Mouse (Mus musculus) E14TG2a.4 (cell line): ENCODE measurements at regions not wholly inside any gene's neighbourhood (a gene's known extent, or its start where the extent isn't known, plus 50 kb on each side); places are given as distances from the start of the nearest gene placed in this dataset.

ENCODE experiments used
- H3K27me3 ChIP-seq: 2 replicates; pipeline ENCODE4 v1.6.1; 2014; ENCODE audit warnings: low read length, control low read depth; ENCODE audit not compliant: insufficient read depth
- H3K36me3 ChIP-seq: 2 replicates; pipeline ENCODE4 v1.6.1; 2014; ENCODE audit warnings: low read length, control low read depth; ENCODE audit not compliant: insufficient read depth
- H3K4me1 ChIP-seq: replicated peaks from 2 replicates; pipeline ENCODE4 v1.6.1; 2014; ENCODE audit warnings: low read depth, low read length, control low read depth
- H3K4me3 ChIP-seq: replicated peaks from 2 replicates; pipeline ENCODE4 v1.5.1; 2014; ENCODE audit warnings: mild to moderate bottlenecking, low read length
- H3K9me3 ChIP-seq: 2 replicates; pipeline ENCODE4 v1.6.1; 2014; ENCODE audit warnings: low read length, control low read depth
- CTCF ChIP-seq: conservative IDR thresholded peaks from 2 replicates; pipeline ENCODE4 v1.5.1; 2014; ENCODE audit warnings: low read length
- NANOG ChIP-seq: IDR thresholded peaks from 2 replicates; pipeline ENCODE4 v1.6.1; 2014; ENCODE audit warnings: borderline replicate concordance, low read length, mixed read lengths
- POU5F1 ChIP-seq: IDR thresholded peaks from 2 replicates; pipeline ENCODE4 v1.6.1; 2014; ENCODE audit warnings: low read length, borderline replicate concordance

DNA sequence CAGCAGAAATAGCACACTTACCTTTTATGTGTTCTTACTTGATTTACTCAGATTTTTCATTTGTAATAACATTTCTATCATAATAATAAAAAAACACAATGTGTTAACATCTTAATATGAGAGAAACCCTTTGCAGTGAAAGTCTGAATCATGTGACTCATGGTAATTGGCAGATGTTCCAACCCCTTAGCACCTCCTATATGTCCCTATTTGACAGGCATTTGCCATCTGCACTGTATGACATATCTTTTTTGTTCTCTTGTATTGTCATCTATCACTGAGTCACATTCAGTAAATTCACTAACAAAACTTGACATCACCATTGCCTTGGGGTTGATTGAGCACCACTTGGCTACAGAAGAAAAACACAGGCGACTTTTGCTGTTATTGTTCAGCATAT lies 641.1 kb upstream of the Arid1b start:
- TF ChIP-seq CTCF: no peak
- TF ChIP-seq NANOG: no peak
- no peak for TF ChIP-seq POU5F1
- H3K4me1 ChIP-seq: no peaks in the 10 kb centered on the region
- no peaks in the 10 kb centered on the region for H3K36me3 ChIP-seq
- H3K27me3 ChIP-seq: no peaks in the 10 kb centered on the region
- H3K4me3 ChIP-seq: no peak overlapping the region
- H3K9me3 ChIP-seq: no peaks in the 10 kb centered on the region

DNA sequence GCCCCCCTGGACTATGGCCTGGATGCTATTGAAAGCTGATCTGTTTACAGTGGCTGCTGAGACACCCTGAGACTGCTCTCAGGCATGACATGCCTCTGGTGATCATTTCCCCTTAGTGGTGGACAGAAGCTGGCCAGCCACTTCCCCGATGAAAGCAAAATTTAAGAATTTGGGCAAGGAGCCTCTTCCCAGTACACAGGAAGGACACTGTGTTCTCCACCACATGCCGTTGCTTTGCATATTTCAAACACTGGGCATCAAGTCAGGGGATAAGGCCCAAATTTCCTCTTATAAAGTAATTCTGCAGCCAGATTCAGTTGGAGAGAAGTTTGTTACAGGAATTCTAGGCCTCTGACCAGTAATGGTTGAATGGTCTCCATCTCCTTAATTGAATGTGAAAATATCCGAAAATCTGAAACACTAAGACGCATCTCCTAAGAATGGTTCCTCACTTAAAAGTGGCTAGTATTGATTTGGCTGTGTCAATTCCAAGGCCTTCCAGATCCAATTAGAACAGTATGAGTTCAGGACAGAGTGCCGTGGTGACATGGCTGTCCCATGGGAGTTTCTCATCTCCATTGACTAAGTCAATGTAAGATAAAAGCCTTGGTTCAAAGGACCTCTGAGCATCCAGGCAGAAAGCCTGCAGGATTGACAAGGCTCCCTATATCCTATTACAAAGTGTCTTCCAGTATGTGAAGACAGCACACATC lies 638.5 kb upstream of the Arid1b start:
- TF ChIP-seq POU5F1 (no peak), NANOG (no peak), CTCF (no peak)
- Histone ChIP-seq H3K27me3 (no peaks in the 10 kb centered on the region), H3K4me1 (no peaks in the 10 kb centered on the region), H3K9me3 (no peaks in the 10 kb centered on the region), H3K4me3 (no peak overlapping the region), H3K36me3 (no peaks in the 10 kb centered on the region)

DNA sequence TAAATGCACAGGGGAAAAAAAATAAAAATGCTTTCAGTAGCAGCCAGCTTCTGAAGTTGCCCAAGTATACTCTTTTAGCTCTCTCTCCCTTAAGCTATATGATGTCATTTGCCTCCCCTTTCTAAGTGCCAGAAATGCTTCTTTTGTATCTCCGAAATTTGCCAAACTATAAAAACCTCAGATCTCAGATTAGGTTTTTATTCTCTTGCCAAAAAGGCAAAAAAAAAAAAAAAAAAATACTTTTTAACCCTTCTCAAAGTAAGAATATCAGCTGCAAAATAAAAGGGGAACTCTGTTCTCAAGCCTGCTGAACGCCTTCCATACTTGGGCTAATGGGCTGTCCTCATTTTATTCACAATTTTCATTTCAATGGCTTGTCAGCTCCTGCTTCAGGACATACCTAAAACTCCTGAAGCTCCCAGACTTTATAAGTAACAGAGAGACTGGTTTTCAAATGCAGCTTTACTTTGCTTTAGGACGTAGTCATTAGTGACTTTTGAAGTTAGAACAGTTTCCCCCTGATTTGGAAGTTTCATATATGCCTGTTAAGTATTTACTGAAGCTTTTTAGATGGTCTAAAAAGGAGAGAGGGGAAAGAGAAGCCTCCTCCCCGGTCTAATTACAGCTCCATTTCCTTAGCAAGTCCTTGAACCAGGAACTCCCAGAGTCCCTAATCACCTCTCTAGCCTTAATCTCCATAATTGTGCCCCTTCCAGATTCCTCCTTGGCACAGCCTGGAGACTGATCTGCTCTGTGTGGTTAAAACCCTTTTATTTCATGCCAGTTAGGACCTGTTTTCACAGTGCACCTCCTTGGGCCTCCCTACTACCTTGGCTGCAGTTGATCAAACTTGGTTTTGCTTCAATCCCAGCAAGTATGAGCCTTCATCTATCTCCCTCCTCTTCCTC lies 633.5 kb upstream of the Arid1b start:
- Histone ChIP-seq H3K4me3 (no peak overlapping the region), H3K9me3 (no peaks in the 10 kb centered on the region), H3K36me3 (no peaks in the 10 kb centered on the region), H3K4me1 (no peaks in the 10 kb centered on the region), H3K27me3 (no peaks in the 10 kb centered on the region)
- TF ChIP-seq NANOG (no peak), CTCF (no peak), POU5F1 (no peak)

DNA sequence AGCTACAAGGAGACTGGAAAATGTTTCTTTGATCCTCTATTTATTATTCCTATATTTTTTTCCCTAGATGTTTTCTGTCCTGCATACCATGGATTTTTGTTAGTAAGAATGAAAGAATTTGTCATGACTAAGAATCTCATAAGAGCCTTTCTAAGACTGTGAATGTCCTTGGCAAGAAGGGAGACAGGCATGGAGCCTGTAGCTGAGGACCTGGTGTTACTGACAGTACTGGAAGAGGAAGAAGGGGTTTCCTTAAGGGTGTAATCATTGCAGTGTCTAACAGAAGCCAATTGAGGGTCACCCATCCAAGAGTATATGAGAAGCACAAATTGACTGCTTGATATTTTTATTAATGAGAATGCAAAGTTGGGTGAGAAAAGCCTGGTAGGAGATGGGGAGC lies 628.3 kb upstream of the Arid1b start:
- H3K4me1 ChIP-seq: no peaks in the 10 kb centered on the region
- no peaks in the 10 kb centered on the region for H3K36me3 ChIP-seq
- no peaks in the 10 kb centered on the region for H3K9me3 ChIP-seq
- TF ChIP-seq CTCF: no peak
- TF ChIP-seq NANOG: no peak
- TF ChIP-seq POU5F1: no peak
- H3K4me3 ChIP-seq: no peak overlapping the region
- no peaks in the 10 kb centered on the region for H3K27me3 ChIP-seq

DNA sequence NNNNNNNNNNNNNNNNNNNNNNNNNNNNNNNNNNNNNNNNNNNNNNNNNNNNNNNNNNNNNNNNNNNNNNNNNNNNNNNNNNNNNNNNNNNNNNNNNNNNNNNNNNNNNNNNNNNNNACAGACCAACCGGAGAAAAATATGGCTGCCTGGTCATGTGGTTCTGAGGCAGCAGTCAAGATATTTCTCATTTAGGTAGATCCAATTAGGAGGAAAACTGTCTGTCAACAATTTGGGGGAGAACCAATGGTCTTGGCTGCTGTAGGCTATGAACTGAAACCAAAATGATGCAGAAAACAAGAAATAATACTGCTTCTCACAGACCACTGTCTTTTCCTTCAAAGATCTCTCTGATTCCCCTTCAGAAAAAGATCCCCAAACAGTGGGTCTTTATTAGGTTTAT lies 613.7 kb upstream of the Arid1b start:
- no peak for TF ChIP-seq NANOG
- no peak for TF ChIP-seq POU5F1
- no peak for TF ChIP-seq CTCF
- no peaks in the 10 kb centered on the region for H3K4me1 ChIP-seq
- H3K27me3 ChIP-seq: no peaks in the 10 kb centered on the region
- no peaks in the 10 kb centered on the region for H3K36me3 ChIP-seq
- no peak overlapping the region for H3K4me3 ChIP-seq
- no peaks in the 10 kb centered on the region for H3K9me3 ChIP-seq

DNA sequence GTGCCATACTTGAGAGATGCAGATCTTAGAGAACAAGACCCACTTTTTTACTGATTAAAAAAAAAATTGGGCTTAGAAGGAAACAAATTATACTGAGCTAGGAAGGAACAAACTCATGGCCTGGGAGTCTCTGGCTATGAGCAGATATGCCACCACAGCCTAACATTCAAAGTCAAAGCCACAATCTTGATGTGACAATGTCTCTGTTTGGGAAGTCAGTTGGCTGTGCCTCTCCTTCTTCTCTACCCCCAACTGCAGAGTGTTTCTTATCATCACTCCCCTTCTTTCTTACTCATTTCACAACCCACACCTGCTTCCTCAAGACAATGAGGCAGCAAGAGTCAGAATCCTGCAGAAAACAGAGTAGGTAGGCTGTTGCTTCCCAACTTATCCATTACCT lies 613.3 kb upstream of the Arid1b start:
- Histone ChIP-seq H3K9me3 (no peaks in the 10 kb centered on the region), H3K4me1 (no peaks in the 10 kb centered on the region), H3K36me3 (no peaks in the 10 kb centered on the region), H3K4me3 (no peak overlapping the region), H3K27me3 (no peaks in the 10 kb centered on the region)
- TF ChIP-seq POU5F1 (no peak), CTCF (no peak), NANOG (no peak)

DNA sequence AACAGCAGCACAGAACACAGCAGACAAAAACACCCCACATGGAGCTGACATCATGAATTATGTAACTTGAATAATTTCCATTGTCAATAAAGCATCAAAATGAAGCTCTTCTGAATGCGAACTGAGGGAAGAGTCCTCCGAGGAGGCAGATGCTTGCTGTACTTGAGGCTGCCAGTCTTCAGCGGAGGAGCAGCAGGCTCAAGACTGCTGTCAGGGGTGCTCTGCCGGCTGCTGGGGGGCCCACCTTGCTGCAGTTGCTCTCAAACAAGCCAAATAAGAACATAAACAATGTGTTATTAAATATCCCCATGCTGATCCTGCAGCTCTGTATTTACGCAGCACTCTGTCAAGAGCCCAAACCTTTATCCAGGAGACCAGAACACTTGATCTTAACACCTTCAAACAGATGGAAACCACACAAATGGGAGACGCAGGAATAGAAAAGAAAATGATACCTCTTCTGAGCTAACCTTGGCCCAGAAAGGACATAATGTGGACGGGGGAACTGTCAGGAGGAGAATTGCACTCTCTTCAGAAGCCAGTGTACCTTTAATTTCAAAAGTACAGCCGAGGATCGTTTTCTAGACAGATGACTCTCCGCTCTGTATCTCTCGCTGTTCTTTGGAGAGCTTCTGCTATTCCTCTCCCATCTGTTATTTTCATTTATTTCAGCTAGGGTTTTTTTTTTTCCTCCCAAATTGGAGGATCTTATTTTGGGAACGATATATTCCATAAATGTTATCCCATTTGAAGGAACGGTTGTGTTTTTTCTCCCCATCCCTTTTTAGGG lies 612.0 kb upstream of the Arid1b start:
- H3K27me3 ChIP-seq: no peaks in the 10 kb centered on the region
- no peaks in the 10 kb centered on the region for H3K9me3 ChIP-seq
- no peak overlapping the region for H3K4me3 ChIP-seq
- no peaks in the 10 kb centered on the region for H3K4me1 ChIP-seq
- TF ChIP-seq NANOG: no peak
- TF ChIP-seq CTCF: no peak
- no peak for TF ChIP-seq POU5F1
- no peaks in the 10 kb centered on the region for H3K36me3 ChIP-seq

DNA sequence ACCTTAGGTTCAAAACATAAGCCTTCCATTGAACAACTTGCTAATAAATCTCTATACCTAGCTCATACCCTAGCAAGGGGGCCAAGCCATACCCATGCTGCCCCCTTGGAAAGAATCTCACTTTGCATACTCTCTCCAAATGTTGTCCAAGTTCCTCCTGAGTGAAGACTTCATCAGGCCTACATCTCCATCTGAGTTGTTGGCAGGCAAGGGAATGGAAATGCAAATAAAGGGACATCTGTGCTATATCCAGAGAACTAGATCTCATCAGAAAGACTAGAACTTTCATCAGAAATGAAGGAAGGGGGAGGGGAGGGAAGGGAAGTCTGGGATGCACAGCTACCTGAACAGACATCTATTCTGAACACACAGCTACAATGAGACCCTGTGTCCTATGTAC lies 611.4 kb upstream of the Arid1b start:
- Histone ChIP-seq H3K4me3 (no peak overlapping the region), H3K36me3 (no peaks in the 10 kb centered on the region), H3K9me3 (no peaks in the 10 kb centered on the region), H3K27me3 (no peaks in the 10 kb centered on the region), H3K4me1 (no peaks in the 10 kb centered on the region)
- TF ChIP-seq NANOG (no peak), POU5F1 (no peak), CTCF (no peak)
